Mouse (Mus musculus): ENCODE results near the gene Cgas.

- TF ChIP-seq CTCF (IDR thresholded peaks at IDR 0.05; ENCODE audit: borderline replicate concordance, control insufficient read depth, extremely low read depth, insufficient read depth, low read length, poor library complexity) = no peak
- no peak for TF ChIP-seq POLR2A (IDR thresholded peaks at IDR 0.05; ENCODE audit: control insufficient read depth, extremely low read depth, insufficient read depth, low read length, poor library complexity)
These were observed 20.3 kb upstream of the Cgas start for GRCm38 (mm10) chr9:78463337-78463736.
